Mouse (Mus musculus) mammary gland, adult 2 months (tissue): ENCODE results near the gene Slmap. TPM values are rescaled to one million over a fixed set of nuclear protein-coding genes. Genes with fewer than 3 reads are reported as not detected.

Experiments
- polyA plus RNA-seq: library from polyadenylated mRNA; depleted of rRNA; stranded (reverse); fragments of >200 nt; gene quantifications from 2 replicates; pipeline ENCODE4 v1.2.3, GENCODE M21; 2012; ENCODE audit warnings: low replicate concordance; rRNA removed

Gene Slmap
- 16.6 and 34.1 TPM in 2 replicates for polyA plus RNA-seq

GRCm38 (mm10) chr14:26534757-26535479, at the start of gene Slmap:
TSS of gene Slmap (minus strand) at chr14:26534931.

GRCm38 (mm10) chr14:26573556-26573955, 38.8 kb upstream of the Slmap start, which contains the start of gene Dennd6a:
TSS of gene Dennd6a (plus strand) at chr14:26573856.

Other genes with a start within 250 kb of the Slmap start
- 10.6 and 16.6 TPM in 2 replicates for gene Dennd6a, start 38.9 kb upstream of the Slmap start, polyA plus RNA-seq
- 121 and 269 TPM in 2 replicates for gene Arf4, start 103.1 kb upstream of the Slmap start, polyA plus RNA-seq
- gene Pde12, start 135.0 kb upstream of the Slmap start, polyA plus RNA-seq: 4.9 and 7.1 TPM in 2 replicates
- gene Dnah12, start 158.3 kb upstream of the Slmap start, polyA plus RNA-seq: not detected in 2 replicates